Mouse (Mus musculus): ENCODE results near the gene Nme3. TPM values are rescaled to one million over a fixed set of nuclear protein-coding genes. Genes with fewer than 3 reads are reported as not detected.

Nme3 gene
- 35.0 and 36.0 TPM in 2 replicates for total RNA-seq (2017)

- peak; percentile 45 for ATAC-seq (replicated peaks; ENCODE audit: low read depth, poor library complexity, severe bottlenecking)
Measured at GRCm38 (mm10) chr17:24896241-24896992, at the start of gene Nme3. Nme3 (plus strand) TSS chr17:24896500.

- no peak for ATAC-seq (replicated peaks; ENCODE audit: low read depth, poor library complexity, severe bottlenecking)
Measured at GRCm38 (mm10) chr17:24847386-24847785, 48.9 kb upstream of the Nme3 start.

GRCm38 (mm10) chr17:24848600-24849031, 47.7 kb upstream of the Nme3 start:
- ATAC-seq (replicated peaks; ENCODE audit: low read depth, poor library complexity, severe bottlenecking) = no peak

GRCm38 (mm10) chr17:24849733-24850064, 46.6 kb upstream of the Nme3 start:
- peak; percentile 52 for ATAC-seq (replicated peaks; ENCODE audit: low read depth, poor library complexity, severe bottlenecking)

- peak; percentile 93 for ATAC-seq (replicated peaks; ENCODE audit: low read depth, poor library complexity, severe bottlenecking)
Measured at GRCm38 (mm10) chr17:24850065-24850772, 46.1 kb upstream of the Nme3 start, which contains the start of gene Fahd1. Fahd1 (minus strand) TSS chr17:24850364.

GRCm38 (mm10) chr17:24850773-24851127, 45.5 kb upstream of the Nme3 start:
- ATAC-seq (replicated peaks; ENCODE audit: low read depth, poor library complexity, severe bottlenecking) = no peak

GRCm38 (mm10) chr17:24851381-24852125, 44.7 kb upstream of the Nme3 start:
- ATAC-seq (replicated peaks; ENCODE audit: low read depth, poor library complexity, severe bottlenecking) = no peak

- no peak for ATAC-seq (replicated peaks; ENCODE audit: low read depth, poor library complexity, severe bottlenecking)
Measured at GRCm38 (mm10) chr17:24855838-24856464, 40.3 kb upstream of the Nme3 start.

- no peak for ATAC-seq (replicated peaks; ENCODE audit: low read depth, poor library complexity, severe bottlenecking)
Measured at GRCm38 (mm10) chr17:24856589-24856988, 39.7 kb upstream of the Nme3 start.

- ATAC-seq (replicated peaks; ENCODE audit: low read depth, poor library complexity, severe bottlenecking) = no peak
Measured at GRCm38 (mm10) chr17:24857831-24858470, 38.3 kb upstream of the Nme3 start.

- peak; percentile 96 for ATAC-seq (replicated peaks; ENCODE audit: low read depth, poor library complexity, severe bottlenecking)
Measured at GRCm38 (mm10) chr17:24858967-24859366, 37.3 kb upstream of the Nme3 start.

GRCm38 (mm10) chr17:24860076-24860475, 36.2 kb upstream of the Nme3 start:
- 0 out of 2 replicates have a peak, but pooled peaks have one; percentile 6 for ATAC-seq (replicated peaks; ENCODE audit: low read depth, poor library complexity, severe bottlenecking)

- ATAC-seq (replicated peaks; ENCODE audit: low read depth, poor library complexity, severe bottlenecking) = no peak
Measured at GRCm38 (mm10) chr17:24861785-24862184, 34.5 kb upstream of the Nme3 start.

GRCm38 (mm10) chr17:24865776-24866175, 30.5 kb upstream of the Nme3 start, which contains the start of gene Igfals:
Igfals (plus strand) TSS chr17:24865997.
- no peak for ATAC-seq (replicated peaks; ENCODE audit: low read depth, poor library complexity, severe bottlenecking)

GRCm38 (mm10) chr17:24867914-24868313, 28.4 kb upstream of the Nme3 start:
- ATAC-seq (replicated peaks; ENCODE audit: low read depth, poor library complexity, severe bottlenecking) = no peak

GRCm38 (mm10) chr17:24873695-24874404, 22.4 kb upstream of the Nme3 start:
- no peak for ATAC-seq (replicated peaks; ENCODE audit: low read depth, poor library complexity, severe bottlenecking)

GRCm38 (mm10) chr17:24874405-24874745, 21.9 kb upstream of the Nme3 start:
- 0 out of 2 replicates have a peak, but pooled peaks have one; percentile 25 for ATAC-seq (replicated peaks; ENCODE audit: low read depth, poor library complexity, severe bottlenecking)

GRCm38 (mm10) chr17:24874989-24875388, 21.3 kb upstream of the Nme3 start:
- ATAC-seq (replicated peaks; ENCODE audit: low read depth, poor library complexity, severe bottlenecking) = no peak
